Mouse (Mus musculus): ENCODE data around the gene Klhl12.

Klhl12 gene

DNA sequence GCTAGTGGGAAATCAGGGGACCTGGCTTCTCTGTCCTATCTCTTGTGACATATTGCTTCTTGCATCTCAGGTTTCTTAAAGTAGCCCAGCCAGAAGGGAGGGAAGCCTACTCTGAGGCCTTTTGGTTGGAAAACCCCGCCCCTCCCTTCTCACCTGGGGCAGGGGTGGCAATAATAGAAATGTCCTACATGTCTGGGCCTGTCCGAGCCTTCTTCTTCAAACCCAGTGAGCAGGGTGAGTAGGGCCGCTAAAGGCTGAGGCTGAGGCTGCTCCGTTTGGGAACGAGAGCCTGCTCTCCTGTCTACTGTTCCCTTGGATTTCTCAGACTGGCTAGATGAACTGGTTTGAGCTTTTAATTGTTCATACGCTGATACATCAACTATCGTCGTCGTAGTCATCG, 85.3 kb downstream of the Klhl12 start:
- no peak for DNase-seq (ENCODE audit: low read depth, low spot score)
- no peaks in the 10 kb centered on the region for H3K36me3 ChIP-seq (ENCODE audit: control insufficient read depth, insufficient read depth, low read length, poor library complexity, severe bottlenecking)
- H3K27me3 ChIP-seq (ENCODE audit: control insufficient read depth, insufficient read depth, low read length, poor library complexity, severe bottlenecking), result no peaks in the 10 kb centered on the region

Measured in splenic B cell, adult 2 months (primary cell).